Mouse (Mus musculus) CH12F3 (cell line): ENCODE data around the gene A730061H03Rik.

Experiments used
- in situ Hi-C: fragments of 300-500 bp; cut with MboI; formaldehyde crosslinking; loops from 2 replicates; pipeline ENCODE4 v1.14.3; 2020; ENCODE audit warnings: low sequenced_read_pairs

A730061H03Rik gene

GRCm38 (mm10) chr14:55581981-55582681 is 21.9 kb upstream of the A730061H03Rik start:
- in situ Hi-C loops: no loop called here

DNA sequence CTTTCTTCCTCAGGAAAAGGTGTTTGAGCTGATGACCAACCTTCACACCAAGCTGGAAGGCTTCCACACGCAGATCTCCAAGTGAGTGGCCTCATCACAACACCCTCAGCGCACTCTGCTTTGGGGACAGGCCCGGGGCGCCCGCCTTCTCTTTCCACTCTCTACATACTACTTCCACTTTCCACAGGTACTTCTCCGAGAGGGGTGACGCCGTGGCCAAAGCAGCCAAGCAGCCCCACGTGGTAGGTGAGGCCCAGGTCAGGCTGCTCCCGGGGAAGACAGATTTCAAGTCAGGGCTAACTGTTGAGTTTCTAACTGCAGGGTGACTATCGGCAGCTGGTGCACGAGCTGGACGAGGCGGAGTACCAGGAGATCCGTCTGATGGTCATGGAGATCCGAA is 20.5 kb upstream of the A730061H03Rik start:
- in situ Hi-C loops: no loop called here

GRCm38 (mm10) chr14:55579511-55580496 is 19.6 kb upstream of the A730061H03Rik start:
- in situ Hi-C loops: no loop called here

DNA sequence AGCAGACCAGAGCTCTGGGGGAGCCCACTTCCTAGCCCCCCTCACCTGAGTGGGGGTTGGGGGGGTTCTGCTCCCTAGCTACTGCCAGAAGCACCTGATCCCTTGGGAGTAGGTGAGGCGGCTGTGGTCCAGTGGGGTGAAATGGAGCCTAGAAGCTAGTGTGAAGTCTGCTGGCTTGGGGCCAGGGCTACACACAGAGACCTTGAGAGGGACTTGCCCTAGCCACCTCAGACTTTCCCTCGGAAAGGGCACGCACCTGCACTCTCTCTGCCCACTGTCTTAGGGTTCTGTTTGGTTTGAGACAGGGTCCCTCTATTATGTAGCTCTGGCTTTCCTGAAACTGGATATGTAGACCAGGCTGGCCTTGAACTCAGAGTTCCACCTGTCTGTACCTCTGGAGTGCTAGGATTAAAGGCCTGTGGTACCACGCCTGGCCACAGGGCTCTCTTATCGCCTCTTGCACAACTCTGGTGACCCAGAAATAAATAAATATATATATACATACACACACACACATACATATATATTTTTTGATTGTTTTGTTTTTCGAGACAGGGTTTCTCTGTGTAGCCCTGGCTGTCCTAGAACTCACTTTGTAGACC is 18.6 kb upstream of the A730061H03Rik start:
- in situ Hi-C loops: no loop called here

- in situ Hi-C loops: no loop called here
These were observed 17.9 kb upstream of the A730061H03Rik start, which contains the start of gene Psme1 for GRCm38 (mm10) chr14:55577871-55578667. TSS of gene Psme1 (plus strand) at chr14:55578123.

GRCm38 (mm10) chr14:55576376-55576775 is 16.2 kb upstream of the A730061H03Rik start:
- in situ Hi-C loops: no loop called here

DNA sequence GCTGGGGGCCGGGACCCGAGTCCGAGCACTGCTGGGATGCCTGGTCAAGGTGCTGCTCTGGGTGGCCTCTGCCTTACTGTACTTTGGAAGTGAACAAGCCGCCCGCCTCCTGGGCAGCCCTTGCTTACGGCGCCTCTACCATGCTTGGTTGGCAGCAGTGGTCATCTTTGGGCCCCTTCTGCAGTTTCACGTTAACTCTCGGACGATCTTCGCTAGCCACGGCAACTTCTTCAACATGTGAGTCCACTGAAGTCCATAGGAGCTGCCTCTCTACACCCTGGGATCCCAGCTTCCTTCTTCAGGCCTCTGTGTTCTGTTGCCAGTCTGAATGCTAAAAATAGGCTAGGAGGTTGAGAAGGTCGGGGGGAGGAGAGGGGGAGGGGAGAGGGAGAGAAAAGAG is 15.5 kb upstream of the A730061H03Rik start:
- in situ Hi-C loops: no loop called here

DNA sequence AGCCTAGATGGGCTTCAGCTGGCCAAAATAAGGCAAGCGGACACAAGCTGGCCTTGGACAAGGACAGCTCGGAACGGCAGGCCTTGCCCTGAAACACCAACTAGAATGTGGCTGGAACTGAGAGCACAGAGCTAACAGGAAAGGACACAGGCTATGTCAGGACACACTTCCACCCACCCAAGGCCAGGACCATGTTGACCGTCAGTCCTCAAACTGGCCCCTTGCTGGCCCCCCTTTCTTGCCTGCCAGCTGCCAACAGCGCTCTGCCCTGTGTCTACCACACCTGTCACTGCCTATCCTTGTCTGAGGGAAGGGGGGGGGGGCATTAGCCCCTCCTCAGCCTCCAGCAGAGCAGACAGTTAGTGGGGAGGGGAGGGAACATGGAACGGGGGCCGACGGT is 15.1 kb upstream of the A730061H03Rik start, which contains the start of gene Fitm1:
Gene Fitm1, plus strand, starts transcription at position 316 of the 400 bp plus-strand sequence.
- in situ Hi-C loops: no loop called here

- in situ Hi-C loops: no loop called here
These were observed 11.6 kb upstream of the A730061H03Rik start for GRCm38 (mm10) chr14:55571760-55572159.

- in situ Hi-C loops: no loop called here
These were observed 10.4 kb upstream of the A730061H03Rik start for GRCm38 (mm10) chr14:55570588-55570987.

- in situ Hi-C loops: no loop called here
These were observed 7.3 kb upstream of the A730061H03Rik start for GRCm38 (mm10) chr14:55567496-55567895.

DNA sequence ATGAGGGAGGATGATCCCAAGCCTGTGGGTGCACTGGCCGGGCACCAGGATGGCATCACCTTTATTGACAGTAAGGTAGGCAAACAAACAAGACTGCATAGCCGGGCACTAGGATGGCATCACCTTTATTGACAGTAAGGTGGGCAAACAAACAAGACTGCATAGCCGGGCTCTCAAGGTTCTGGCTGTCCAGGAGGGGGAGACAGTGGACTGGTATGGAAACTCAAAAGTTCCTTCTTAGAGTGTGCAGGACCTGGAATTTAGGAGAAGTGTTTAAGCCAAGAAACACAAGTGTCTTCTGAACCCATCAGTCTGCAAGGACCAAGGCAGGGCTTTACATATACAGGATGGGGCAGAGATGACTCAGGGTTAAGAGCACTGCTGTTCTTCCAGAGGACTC is 5.5 kb upstream of the A730061H03Rik start:
- in situ Hi-C loops: no loop called here

- in situ Hi-C loops: no loop called here
These were observed 3.0 kb upstream of the A730061H03Rik start for GRCm38 (mm10) chr14:55563249-55563648.

GRCm38 (mm10) chr14:55561860-55562259 is 1.7 kb upstream of the A730061H03Rik start:
- in situ Hi-C loops: no loop called here

DNA sequence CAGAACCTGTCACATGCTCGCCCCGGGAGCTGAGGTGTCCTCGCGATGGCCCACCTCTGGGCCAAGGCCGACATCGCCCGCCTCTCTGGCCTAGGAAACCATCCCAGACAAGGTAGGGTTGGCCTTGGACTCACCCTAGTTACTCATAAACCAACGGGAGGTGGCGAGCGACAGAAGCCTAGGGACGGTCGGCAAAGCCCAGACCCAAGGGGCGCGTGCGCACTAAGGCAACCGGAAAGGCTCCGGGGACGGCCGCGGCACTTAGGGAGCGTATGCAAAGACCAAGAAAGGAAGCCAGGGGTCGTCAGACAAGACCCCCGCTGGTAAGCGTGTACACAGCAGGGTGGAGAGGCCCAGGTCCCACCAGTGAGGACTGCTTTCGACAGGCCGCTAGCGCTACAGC is 406 bp downstream of the A730061H03Rik start, which contains the start of gene Dcaf11:
Gene Dcaf11, plus strand, starts transcription at position 208 of the 403 bp plus-strand sequence.
- in situ Hi-C loops: no loop called here

- in situ Hi-C loops: no loop called here
These were observed 1.3 kb downstream of the A730061H03Rik start for GRCm38 (mm10) chr14:55558740-55559448.

- in situ Hi-C loops: no loop called here
These were observed 2.6 kb downstream of the A730061H03Rik start for GRCm38 (mm10) chr14:55557587-55557986.

GRCm38 (mm10) chr14:55557003-55557402 is 3.2 kb downstream of the A730061H03Rik start:
- in situ Hi-C loops: no loop called here

DNA sequence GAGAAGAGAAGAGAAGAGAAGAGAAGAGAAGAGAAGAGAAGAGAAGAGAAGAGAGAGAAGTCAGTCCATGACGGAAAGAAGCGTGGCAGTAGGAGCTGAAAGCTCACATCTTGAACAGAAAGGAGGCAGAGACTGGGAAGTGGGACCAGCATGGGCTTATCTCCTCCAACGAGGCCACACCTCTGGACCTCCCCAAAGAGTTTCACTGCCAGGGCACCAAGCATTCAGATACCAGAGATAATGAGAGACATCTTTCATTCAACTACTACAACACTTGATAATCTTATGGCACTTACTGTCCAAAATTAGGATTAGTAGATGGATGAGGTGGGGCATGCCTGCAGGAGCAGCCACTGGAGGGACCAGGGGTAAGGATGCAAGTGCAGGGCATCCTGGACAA is 4.4 kb downstream of the A730061H03Rik start:
- in situ Hi-C loops: no loop called here

DNA sequence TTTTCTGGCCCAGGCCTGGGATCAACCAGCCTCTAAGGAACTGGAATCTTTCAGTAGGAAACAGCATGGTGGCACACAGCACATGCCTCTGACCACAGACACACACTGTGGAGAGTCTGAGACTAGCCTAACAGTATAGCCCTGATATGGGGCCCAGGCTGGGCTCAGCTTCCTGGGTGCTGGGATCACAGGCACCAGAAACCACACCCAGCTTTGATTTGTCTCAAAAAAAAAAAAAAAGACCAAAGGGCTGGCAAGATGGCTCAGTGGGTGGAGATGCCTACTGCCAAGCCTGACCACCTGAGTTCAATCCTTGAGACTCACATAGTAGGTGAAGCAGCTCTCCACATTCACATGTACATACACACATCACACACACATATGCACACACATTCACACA is 5.6 kb downstream of the A730061H03Rik start:
- in situ Hi-C loops: no loop called here
